Mouse (Mus musculus) erythroblast, embryonic 14.5 days (primary cell): ENCODE results near the gene Vkorc1. TPM values are rescaled to one million over a fixed set of nuclear protein-coding genes. Genes with fewer than 3 reads are reported as not detected.

ENCODE experiments used
- H3K27me3 ChIP-seq: 2 replicates; pipeline ENCODE4 v1.6.1; 2012; ENCODE audit warnings: inconsistent platforms; ENCODE audit not compliant: control insufficient read depth
- H3K36me3 ChIP-seq: 2 replicates; pipeline ENCODE4 v1.6.1; 2012; ENCODE audit warnings: mild to moderate bottlenecking, inconsistent platforms; ENCODE audit not compliant: control insufficient read depth
- H3K4me1 ChIP-seq: 2 replicates; pipeline ENCODE4 v1.6.1; 2012; ENCODE audit warnings: inconsistent platforms; ENCODE audit not compliant: control insufficient read depth
- H3K4me3 ChIP-seq: replicated peaks from 2 replicates; pipeline ENCODE3; 2012; ENCODE audit warnings: moderate library complexity, mild to moderate bottlenecking, inconsistent platforms
- H3K9me3 ChIP-seq: 2 replicates; pipeline ENCODE4 v1.6.1; 2012; ENCODE audit warnings: low read length, inconsistent platforms, mixed read lengths; ENCODE audit not compliant: control insufficient read depth
- GATA1 ChIP-seq: IDR thresholded peaks from 2 replicates; pipeline ENCODE4 v1.6.1; 2012; ENCODE audit warnings: low read length, inconsistent platforms, mixed read lengths
- TAL1 ChIP-seq: IDR thresholded peaks from 3 replicates; pipeline ENCODE4 v1.6.1; 2012; ENCODE audit warnings: low read length, inconsistent platforms, mixed read lengths
- polyA plus RNA-seq: library from polyadenylated mRNA; stranded (reverse); fragments of >175 nt; gene quantifications from 2 replicates; pipeline ENCODE4 v1.2.3, GENCODE M21; 2012

Vkorc1 gene
- polyA plus RNA-seq, 1 experiment: 0.89 TPM

DNA sequence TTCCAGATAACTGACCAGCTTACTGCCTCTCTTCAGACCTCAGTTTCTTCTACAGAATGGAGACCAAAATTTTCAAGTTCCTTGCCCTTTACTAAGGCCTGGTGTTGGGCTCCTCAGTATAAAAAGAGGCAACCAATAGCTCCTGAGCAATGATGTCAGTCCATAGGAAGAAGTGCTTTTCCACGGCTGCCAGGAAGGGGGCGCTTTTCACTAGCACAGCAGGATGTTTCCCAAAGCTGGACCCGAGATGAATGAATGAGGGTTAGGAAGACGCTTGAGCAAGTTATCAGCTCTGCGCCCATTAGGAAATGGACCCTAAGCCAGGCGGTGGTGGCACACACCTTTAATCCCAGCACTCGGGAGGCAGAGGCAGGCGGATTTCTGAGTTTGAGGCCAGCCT, 26.1 kb upstream of the Vkorc1 start:
- H3K4me3 ChIP-seq: no peak overlapping the region
- peaks cover 15% of the 10 kb centered on the region for H3K4me1 ChIP-seq
- TF ChIP-seq TAL1: no peak
- no peak for TF ChIP-seq GATA1
- H3K36me3 ChIP-seq: peaks cover 80% of the 10 kb centered on the region
- no peaks in the 10 kb centered on the region; the same call in 1 of the 2 replicates for H3K9me3 ChIP-seq
- H3K27me3 ChIP-seq: no peaks in the 10 kb centered on the region

GRCm38 (mm10) chr7:127919290-127919689, 23.9 kb upstream of the Vkorc1 start:
- no peaks in the 10 kb centered on the region; the same call in 1 of the 2 replicates for H3K9me3 ChIP-seq
- H3K4me3 ChIP-seq: no peak overlapping the region
- H3K4me1 ChIP-seq: peaks cover 20% of the 10 kb centered on the region
- peaks cover 77% of the 10 kb centered on the region for H3K36me3 ChIP-seq
- H3K27me3 ChIP-seq: no peaks in the 10 kb centered on the region
- no peak for TF ChIP-seq GATA1
- no peak for TF ChIP-seq TAL1

GRCm38 (mm10) chr7:127918203-127918602, 22.8 kb upstream of the Vkorc1 start:
- Histone ChIP-seq H3K36me3 (peaks cover 66% of the 10 kb centered on the region), H3K4me1 (peaks cover 24% of the 10 kb centered on the region), H3K4me3 (no peak overlapping the region), H3K9me3 (no peaks in the 10 kb centered on the region; the same call in 1 of the 2 replicates), H3K27me3 (no peaks in the 10 kb centered on the region)
- no peak for TF ChIP-seq GATA1

DNA sequence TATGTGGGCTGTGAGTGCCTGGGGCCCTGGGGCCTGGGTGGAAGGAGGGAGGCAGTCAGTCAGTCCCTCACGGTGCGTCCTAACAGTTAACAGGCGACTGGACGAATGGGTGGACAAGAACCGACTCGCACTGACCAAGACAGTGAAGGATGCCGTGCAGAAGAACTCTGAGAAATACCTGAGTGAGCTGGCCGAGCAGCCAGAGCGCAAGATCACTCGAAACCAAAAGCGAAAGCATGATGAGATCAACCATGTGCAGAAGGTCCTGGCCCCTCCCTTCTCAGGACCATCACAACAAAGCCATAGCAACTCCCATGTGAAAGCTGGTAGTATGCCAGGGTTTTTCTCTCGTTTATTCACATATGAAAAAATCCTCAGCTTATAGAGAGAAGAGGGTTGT, 19.9 kb upstream of the Vkorc1 start:
- Histone ChIP-seq H3K36me3 (peaks cover 49% of the 10 kb centered on the region), H3K9me3 (no peaks in the 10 kb centered on the region), H3K27me3 (no peaks in the 10 kb centered on the region), H3K4me3 (no peak overlapping the region), H3K4me1 (peaks cover 37% of the 10 kb centered on the region)
- TF ChIP-seq TAL1: no peak
- TF ChIP-seq GATA1: no peak

DNA sequence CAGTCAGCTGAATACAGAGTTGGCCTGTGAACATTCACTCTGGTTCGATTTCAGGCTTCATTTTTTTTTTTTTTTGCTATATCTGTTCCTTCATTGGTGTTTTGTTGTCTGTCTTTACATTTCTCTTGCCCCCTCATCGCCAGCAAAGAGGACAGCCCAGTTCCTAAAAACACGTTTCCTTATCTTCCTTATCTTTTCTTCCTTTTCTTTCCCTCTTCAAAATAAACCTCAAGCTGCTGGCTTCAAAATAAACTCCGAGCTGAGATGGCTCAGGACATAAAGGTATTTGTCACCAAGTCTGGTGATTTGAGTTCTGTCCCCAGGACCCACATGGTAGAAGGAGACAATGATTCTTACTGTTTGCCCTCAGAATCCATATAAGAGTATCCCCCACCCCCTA, 17.5 kb upstream of the Vkorc1 start:
- Histone ChIP-seq H3K4me3 (peak overlapping the region; percentile 91), H3K9me3 (no peaks in the 10 kb centered on the region), H3K4me1 (peaks cover 28% of the 10 kb centered on the region), H3K27me3 (no peaks in the 10 kb centered on the region), H3K36me3 (peaks cover 52% of the 10 kb centered on the region)
- no peak for TF ChIP-seq TAL1
- peak; percentile 22; the same call in 1 of the 2 replicates for TF ChIP-seq GATA1

- peaks cover 28% of the 10 kb centered on the region for H3K4me1 ChIP-seq
- TF ChIP-seq GATA1 (no peak), TAL1 (no peak)
- no peaks in the 10 kb centered on the region for H3K27me3 ChIP-seq
- H3K4me3 ChIP-seq: peak within 1 kb of the TSS; percentile 91
- H3K36me3 ChIP-seq: peaks cover 53% of the 10 kb centered on the region
- no peaks in the 10 kb centered on the region for H3K9me3 ChIP-seq
These were observed 16.9 kb upstream of the Vkorc1 start, which contains the start of gene Kat8 for GRCm38 (mm10) chr7:127912190-127912871. Kat8 (plus strand) TSS chr7:127912516.

DNA sequence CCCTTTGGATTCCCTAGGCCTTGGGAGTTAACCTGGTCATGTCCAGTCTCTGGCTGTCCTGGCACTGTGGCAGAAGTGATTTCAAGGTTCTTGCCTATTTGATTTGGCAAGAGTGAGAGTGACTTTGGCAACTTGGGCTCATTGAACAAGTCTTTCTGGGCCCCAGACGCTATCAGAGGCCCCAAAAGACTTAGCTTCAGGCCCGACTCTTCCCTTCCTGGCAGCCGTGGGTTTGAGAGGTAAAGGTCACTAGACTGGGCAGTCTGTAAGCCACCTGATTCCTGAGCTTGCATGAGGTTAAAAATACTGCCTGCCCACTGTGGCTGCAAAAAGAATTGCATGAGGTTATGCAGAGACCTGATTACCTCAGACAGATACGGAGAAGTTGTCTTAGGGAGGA, 13.2 kb upstream of the Vkorc1 start:
- no peak overlapping the region for H3K4me3 ChIP-seq
- H3K4me1 ChIP-seq: peaks cover 44% of the 10 kb centered on the region
- H3K27me3 ChIP-seq: no peaks in the 10 kb centered on the region
- H3K36me3 ChIP-seq: peaks cover 56% of the 10 kb centered on the region
- H3K9me3 ChIP-seq: no peaks in the 10 kb centered on the region
- TF ChIP-seq TAL1 (no peak), GATA1 (no peak)

GRCm38 (mm10) chr7:127907939-127908338, 12.5 kb upstream of the Vkorc1 start:
- no peaks in the 10 kb centered on the region for H3K27me3 ChIP-seq
- peaks cover 40% of the 10 kb centered on the region for H3K4me1 ChIP-seq
- no peaks in the 10 kb centered on the region for H3K9me3 ChIP-seq
- H3K4me3 ChIP-seq: no peak overlapping the region
- peaks cover 56% of the 10 kb centered on the region for H3K36me3 ChIP-seq
- TF ChIP-seq GATA1 (no peak), TAL1 (no peak)

- TF ChIP-seq TAL1 (no peak), GATA1 (no peak)
- Histone ChIP-seq H3K4me1 (peaks cover 56% of the 10 kb centered on the region), H3K9me3 (no peaks in the 10 kb centered on the region), H3K4me3 (peak within 1 kb of the TSS; percentile 77), H3K36me3 (peaks cover 46% of the 10 kb centered on the region), H3K27me3 (no peaks in the 10 kb centered on the region)
These were observed 8.8 kb upstream of the Vkorc1 start, which contains the start of gene Bckdk for GRCm38 (mm10) chr7:127903971-127904796. Bckdk (plus strand) TSS chr7:127904082.
